Mouse (Mus musculus): ENCODE data around the gene Nos2. TPM values are rescaled to one million over a fixed set of nuclear protein-coding genes. Genes with fewer than 3 reads are reported as not detected.
"Not testable (repeated sequence)": the region's sequence is repeated elsewhere in the genome, so short reads cannot be mapped to it uniquely, and the experiment has no call there.

The Nos2 gene
- total RNA-seq, 2 experiments from 2014 or later, result 0.28 to 0.43 TPM

- no peak overlapping the region for H3K27ac ChIP-seq
- intact Hi-C loops (cut with DNase I), result no loop called here
- no peak for TF ChIP-seq CTCF (IDR thresholded peaks at IDR 0.05)
- DNase-seq (ENCODE audit: extremely low spot score in 1 of 2, low spot score in 2 of 2), result no peak
- H3K4me3 ChIP-seq, result no peak overlapping the region
Measured at GRCm38 (mm10) chr11:78980083-78980634, 59.6 kb downstream of the Nos2 start.

DNA sequence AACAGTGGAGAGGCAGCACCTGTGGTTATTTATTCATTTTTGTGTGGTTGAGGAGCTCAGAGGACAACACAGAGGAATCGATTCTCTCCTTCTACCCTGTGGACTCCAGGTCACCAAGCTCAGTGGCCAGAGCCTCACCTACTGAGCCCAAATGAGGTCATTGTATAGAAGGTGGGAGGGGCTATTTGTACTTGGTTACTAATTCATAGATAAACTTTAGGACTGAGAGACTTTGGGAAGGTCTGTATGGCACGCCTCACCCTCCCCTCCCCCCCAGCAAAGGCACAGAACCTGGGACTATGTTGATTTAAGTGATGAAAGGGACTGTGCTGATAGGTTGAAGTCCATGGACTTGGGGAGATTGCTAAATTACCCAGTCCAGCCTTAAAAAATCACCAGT lies 61.5 kb downstream of the Nos2 start:
- Histone ChIP-seq H3K27ac (no peak overlapping the region), H3K4me3 (no peak overlapping the region)
- DNase-seq (ENCODE audit: extremely low spot score in 1 of 2, low spot score in 2 of 2), result no peak
- intact Hi-C loops (cut with DNase I), result no loop called here
- TF ChIP-seq CTCF (IDR thresholded peaks at IDR 0.05), result no peak

GRCm38 (mm10) chr11:78982513-78983291 lies 62.1 kb downstream of the Nos2 start:
- H3K27ac ChIP-seq, result no peak overlapping the region
- no peak for DNase-seq (ENCODE audit: extremely low spot score in 1 of 2, low spot score in 2 of 2)
- intact Hi-C loops (cut with DNase I), result no loop called here
- H3K4me3 ChIP-seq, result no peak overlapping the region
- TF ChIP-seq CTCF (IDR thresholded peaks at IDR 0.05), result no peak

DNA sequence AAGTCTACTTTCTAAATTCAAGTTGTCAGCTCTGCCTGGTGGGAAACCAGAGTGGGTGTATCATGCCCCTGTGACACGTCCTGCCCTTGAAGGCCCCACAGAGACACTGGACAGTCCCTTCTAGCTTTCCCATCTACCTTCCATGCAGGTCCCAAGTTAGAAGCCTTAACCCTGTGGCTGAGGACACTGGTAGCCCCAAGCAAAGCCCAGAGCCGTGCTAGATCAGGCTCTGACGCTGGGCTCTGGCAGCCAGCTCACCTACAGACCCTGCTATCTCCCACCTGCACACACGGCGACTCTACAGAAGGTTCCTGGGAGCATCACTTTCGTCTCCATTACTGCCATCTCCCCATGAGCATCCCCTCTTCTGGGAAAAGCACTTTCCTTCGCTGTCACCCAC lies 63.0 kb downstream of the Nos2 start:
- TF ChIP-seq CTCF (IDR thresholded peaks at IDR 0.05), result no peak
- H3K27ac ChIP-seq, result no peak overlapping the region
- no peak for DNase-seq (ENCODE audit: extremely low spot score in 1 of 2, low spot score in 2 of 2)
- H3K4me3 ChIP-seq, result no peak overlapping the region
- intact Hi-C loops (cut with DNase I), result no loop called here

GRCm38 (mm10) chr11:78984483-78985177 lies 64.0 kb downstream of the Nos2 start, which contains the start of gene Lgals9:
TSS of gene Lgals9 (minus strand) at chr11:78984946.
- Histone ChIP-seq H3K27ac (no peak within 1 kb of the TSS; the same call in 1 of the 2 replicates), H3K4me3 (peak within 1 kb of the TSS; percentile 33)
- TF ChIP-seq CTCF (IDR thresholded peaks at IDR 0.05), result no peak
- DNase-seq (ENCODE audit: extremely low spot score in 1 of 2, low spot score in 2 of 2), result no peak
- intact Hi-C loops (cut with DNase I), result no loop called here

DNA sequence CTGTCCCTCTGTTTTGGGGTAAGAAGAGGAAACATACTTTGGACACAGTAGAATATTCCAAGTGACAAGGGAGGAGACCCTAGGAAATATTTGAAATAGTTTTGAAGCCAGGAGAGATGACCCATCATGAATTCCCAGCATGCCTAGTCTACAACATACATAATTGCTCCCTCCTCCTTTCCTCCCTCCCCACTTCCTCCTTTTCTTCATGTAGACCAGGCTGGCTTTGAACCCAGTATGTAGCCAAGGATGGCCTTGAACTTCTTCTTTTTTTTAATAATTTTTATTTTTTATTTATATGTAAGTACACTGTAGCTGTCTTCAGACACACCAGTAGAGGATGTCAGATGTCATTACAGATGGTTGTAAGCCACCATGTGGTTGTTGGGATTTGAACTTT lies 64.9 kb downstream of the Nos2 start:
- Histone ChIP-seq H3K27ac (no peak overlapping the region), H3K4me3 (no peak overlapping the region)
- no peak for DNase-seq (ENCODE audit: extremely low spot score in 1 of 2, low spot score in 2 of 2)
- intact Hi-C loops (cut with DNase I), result no loop called here
- TF ChIP-seq CTCF (IDR thresholded peaks at IDR 0.05), result no peak

DNA sequence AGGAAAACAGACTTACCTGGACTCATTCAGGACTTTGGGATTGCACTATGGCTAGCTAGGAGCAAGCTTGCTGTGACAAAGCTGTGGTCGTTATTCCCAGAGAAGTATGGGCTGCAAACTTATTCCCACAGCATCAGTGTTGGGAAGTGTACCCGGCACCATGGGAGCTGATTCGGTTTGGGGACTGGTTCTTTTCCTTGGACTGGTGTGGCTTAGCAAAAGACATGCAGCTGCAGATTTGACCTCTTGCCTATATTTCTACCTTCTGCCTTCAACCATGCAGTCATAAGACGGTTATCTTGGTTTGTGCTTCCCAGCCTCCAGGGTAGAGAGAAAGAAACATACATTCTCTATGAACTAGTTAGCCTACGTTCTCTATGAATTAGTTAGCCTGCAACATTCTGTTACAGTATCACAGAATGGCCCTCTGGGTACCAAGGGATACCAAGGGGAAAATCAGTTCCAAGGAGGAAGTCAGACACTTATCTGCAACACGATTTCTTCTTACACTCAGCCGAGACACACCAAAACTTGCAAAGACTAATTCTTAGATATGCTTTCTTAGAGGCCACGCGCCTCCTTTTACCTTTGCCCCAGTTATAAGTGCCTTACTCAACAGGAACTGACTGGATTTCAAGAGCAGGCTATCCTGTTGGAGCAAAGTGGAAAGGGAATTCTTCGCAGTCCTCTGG lies 65.9 kb downstream of the Nos2 start:
- no peak overlapping the region for H3K27ac ChIP-seq
- TF ChIP-seq CTCF (IDR thresholded peaks at IDR 0.05), result no peak
- no peak for DNase-seq (ENCODE audit: extremely low spot score in 1 of 2, low spot score in 2 of 2)
- H3K4me3 ChIP-seq, result no peak overlapping the region
- intact Hi-C loops (cut with DNase I), result no loop called here

DNA sequence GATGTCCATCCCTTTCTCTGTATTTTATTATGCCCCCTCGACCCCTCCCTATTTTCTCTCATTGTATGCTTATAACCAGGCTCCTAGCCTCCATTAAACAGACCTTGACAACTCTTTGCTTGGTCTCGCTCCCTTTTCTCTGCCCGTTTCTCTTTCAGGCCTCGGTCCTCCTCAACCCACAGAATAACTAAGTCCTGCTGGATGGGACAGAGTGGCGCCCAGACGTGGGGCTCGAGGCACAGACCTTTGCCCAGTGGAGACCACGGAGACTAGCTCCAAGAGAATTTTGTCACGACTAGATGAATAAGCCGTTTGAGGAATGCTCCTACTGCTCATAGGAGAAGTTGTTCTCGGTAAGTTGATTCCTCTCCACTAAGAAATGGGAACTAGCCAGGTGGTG lies 68.6 kb downstream of the Nos2 start:
- DNase-seq (ENCODE audit: extremely low spot score in 1 of 2, low spot score in 2 of 2); H3K27ac ChIP-seq; H3K4me3 ChIP-seq; intact Hi-C loops (cut with DNase I): not testable (repeated sequence)

DNA sequence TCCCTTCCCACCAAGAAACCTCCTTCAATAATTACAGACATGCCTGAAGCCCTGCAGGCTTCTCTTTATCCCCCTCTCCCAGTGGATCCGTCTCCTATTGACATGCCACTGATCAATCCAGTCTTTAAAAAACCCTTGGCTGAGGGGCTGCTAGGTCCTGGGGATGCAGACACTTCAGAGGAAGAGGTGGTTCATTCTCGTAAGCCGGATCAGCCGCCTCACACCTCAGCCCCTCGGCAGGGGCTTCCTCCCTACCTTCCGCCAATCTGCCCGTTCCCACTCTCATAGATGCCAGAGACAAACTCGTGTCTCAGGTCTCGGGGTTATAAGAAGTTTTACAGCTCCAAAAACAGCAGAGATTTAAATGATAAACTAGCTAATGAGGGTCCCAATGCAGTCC lies 69.5 kb downstream of the Nos2 start:
- TF ChIP-seq CTCF (IDR thresholded peaks at IDR 0.05), result no peak
- DNase-seq (ENCODE audit: extremely low spot score in 1 of 2, low spot score in 2 of 2), result no peak
- Histone ChIP-seq H3K4me3 (no peak overlapping the region), H3K27ac (no peak overlapping the region)
- intact Hi-C loops (cut with DNase I), result no loop called here

- DNase-seq (ENCODE audit: extremely low spot score in 1 of 2, low spot score in 2 of 2); H3K27ac ChIP-seq; intact Hi-C loops (cut with DNase I); H3K4me3 ChIP-seq: not testable (repeated sequence)
Measured at GRCm38 (mm10) chr11:78990875-78991543, 70.4 kb downstream of the Nos2 start.

DNA sequence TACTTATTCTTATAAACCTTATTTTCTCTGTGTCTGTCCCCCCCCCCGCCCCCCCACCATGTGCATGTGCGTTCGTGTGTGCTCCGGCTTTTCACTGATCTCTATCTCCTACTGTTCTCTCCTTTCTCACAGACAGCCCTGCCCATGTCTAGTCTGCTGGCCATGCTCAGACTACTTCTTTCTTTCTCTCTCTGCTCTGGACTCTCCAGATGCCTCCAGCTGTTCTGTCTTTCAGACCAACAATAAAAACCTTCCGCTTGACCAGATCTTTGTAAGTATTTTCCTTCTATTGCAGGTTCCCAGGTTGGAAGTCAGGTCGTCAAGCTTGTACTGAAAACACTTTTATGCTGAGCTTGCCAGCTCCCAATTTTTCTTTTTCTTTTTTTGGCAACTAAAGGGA lies 78.5 kb downstream of the Nos2 start:
- Histone ChIP-seq H3K4me3 (no peak overlapping the region), H3K27ac (no peak overlapping the region)
- TF ChIP-seq CTCF (IDR thresholded peaks at IDR 0.05), result no peak
- no peak for DNase-seq (ENCODE audit: extremely low spot score in 1 of 2, low spot score in 2 of 2)
- intact Hi-C loops (cut with DNase I), result no loop called here
